Mouse (Mus musculus) stomach, adult 2 months (tissue): ENCODE data around the gene Cpa2. TPM values are rescaled to one million over a fixed set of nuclear protein-coding genes. Genes with fewer than 3 reads are reported as not detected.

Experiments
- polyA plus RNA-seq: library from polyadenylated mRNA; depleted of rRNA; stranded (reverse); fragments of >200 nt; gene quantifications from 2 replicates; pipeline ENCODE4 v1.2.3, GENCODE M21; 2012; rRNA removed

Cpa2 gene
- 0.06 TPM in 1 of 2 replicates, not detected in the other for polyA plus RNA-seq

DNA sequence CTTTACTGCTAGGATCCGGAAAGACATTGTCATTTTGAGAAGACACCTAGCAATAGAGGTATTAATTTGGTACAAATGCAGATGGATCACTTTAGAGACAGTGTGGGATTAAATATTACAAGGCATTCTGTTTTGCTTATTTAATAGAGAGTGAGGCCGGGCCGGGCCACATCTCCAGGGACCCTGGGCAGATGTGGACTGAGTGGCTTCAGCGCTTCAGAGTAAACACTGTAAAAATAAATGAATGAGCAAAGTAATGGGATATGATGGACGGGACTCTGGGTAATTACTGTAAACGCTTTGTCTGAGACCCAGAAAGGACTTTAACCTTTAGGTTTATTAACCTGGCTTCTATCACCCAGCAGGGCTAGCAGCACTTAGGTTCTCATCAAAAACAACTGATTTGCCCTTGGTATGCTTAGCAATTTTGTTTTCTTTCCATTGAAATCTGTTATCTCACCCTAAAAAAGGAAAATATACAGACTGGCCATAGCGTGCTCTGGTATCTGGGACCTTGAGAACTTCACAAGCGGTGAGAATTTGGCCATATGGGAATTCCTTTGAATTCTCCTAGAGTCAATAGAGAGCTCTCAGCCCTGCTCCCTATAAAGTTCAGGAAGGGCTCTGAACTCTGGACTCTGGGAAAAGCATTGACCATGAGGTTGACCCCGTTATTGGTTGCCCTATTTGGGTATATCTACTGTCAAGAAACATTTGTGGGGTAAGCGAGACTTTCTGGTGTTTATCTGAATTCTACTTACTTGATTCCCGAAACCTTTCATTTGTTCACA lies at the start of gene Cpa2:
TSS of gene Cpa2 (plus strand) at position 574 of the 791 bp plus-strand sequence.

DNA sequence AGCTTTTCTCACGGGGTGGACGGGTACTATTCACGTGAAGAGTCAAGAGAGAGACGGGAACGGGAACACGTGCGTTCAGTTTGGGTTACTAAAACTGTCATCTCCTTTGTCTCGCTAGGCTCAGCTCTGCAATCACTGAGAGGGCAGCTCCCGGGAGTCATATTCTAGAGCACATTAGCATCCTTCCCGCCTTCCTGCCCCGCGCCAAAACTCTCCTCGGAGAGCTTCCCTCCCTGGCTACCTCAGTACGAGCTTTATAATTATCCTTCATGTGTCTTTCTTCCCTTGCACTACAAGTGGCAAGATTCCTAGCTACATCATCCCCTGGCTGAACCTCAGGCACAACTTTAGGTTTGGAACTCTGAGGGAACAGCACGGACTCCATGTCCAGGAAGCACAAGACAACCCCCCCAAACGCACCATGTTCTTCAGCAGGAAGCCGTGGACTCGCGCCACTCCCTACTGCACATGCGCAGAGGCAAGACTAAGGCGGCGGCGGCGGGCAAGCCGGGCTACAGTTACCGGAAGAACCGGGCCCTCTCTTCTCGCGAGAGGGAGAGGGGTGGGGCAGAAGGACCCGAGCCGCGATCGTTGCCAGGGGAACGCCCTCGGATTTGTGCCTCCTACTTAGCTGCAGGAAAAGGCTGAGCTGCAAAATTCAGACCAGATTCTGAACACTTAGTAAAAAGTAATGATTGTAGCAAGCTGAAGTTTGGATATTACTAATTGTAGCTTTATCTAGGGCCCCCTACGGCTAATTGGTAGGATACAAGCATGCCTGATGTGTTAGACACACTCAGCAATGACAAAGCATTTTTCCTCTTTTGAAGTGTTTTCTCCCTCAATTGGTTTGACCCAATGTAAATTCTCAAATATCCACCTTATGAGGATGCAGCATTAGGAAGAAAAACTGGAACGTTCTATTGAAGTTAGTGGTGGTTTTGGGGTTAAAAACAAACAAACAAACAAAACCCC lies 31.8 kb upstream of the Cpa2 start, which contains the start of the genes Tmem209 and Ssmem1:
TSS of gene Tmem209 (minus strand) at position 519 of the 975 bp plus-strand sequence.
TSS of gene Ssmem1 (plus strand) at position 585 of the 975 bp plus-strand sequence.

DNA sequence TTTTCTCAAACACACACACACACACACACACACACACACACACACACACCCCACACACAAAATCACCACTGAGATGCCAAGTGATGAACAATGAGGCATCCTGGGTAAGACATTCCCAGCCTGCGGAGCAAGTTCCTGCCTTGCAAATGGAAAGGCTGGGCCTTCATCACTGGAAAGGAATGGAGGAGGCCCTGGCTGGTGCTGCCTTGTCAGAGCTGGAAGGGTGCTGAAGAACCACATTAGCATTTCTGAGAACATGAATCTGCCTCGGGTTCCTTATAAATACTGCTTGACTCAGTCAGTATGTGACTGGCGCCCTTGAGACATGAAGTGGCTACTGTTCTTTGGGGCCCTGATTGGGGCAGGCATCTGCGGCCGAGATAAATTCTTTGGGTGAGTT lies 26.7 kb downstream of the Cpa2 start, which contains the start of gene Cpa4:
TSS of gene Cpa4 (plus strand) at position 301 of the 400 bp plus-strand sequence.

DNA sequence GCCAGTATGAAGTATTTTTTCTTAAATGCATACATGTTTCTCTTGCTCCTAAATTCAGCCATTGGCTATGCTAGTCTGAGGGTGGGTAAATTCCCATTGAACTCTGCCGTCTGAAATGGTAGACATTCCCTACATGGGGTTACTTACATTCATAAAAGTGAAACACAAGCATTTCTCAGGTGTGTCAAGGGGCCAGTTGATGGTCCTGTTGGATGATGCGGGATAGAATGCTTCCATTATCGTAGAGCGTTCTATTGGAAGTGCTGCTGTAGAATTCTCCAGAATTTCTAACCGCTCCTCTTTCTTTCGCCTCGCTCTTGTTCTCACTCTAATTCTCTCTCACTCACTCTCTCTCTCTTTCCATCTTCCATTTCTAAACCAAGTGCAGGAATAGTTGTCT lies 69.3 kb downstream of the Cpa2 start, which contains the start of gene Cpa5:
TSS of gene Cpa5 (plus strand) at position 301 of the 400 bp plus-strand sequence.

Other genes with a start within 250 kb of the Cpa2 start
- gene Ube2h, start 237.0 kb upstream of the Cpa2 start, polyA plus RNA-seq, result 43.5 and 68.8 TPM in 2 replicates
- 6.2 and 6.5 TPM in 2 replicates for gene Zc3hc1, start 150.6 kb upstream of the Cpa2 start, polyA plus RNA-seq
- 5.4 and 5.6 TPM in 2 replicates for gene Klhdc10, start 139.7 kb upstream of the Cpa2 start, polyA plus RNA-seq
- 7.3 and 13.7 TPM in 2 replicates for gene Tmem209, start 31.8 kb upstream of the Cpa2 start, polyA plus RNA-seq
- not detected in 2 replicates for gene Ssmem1, start 31.7 kb upstream of the Cpa2 start, polyA plus RNA-seq
- gene Cpa4, start 26.8 kb downstream of the Cpa2 start, polyA plus RNA-seq, result 4.9 and 6.6 TPM in 2 replicates
- gene Cpa5, start 69.4 kb downstream of the Cpa2 start, polyA plus RNA-seq, result 0.24 TPM in 1 of 2 replicates, not detected in the other
- gene Cpa1, start 97.6 kb downstream of the Cpa2 start, polyA plus RNA-seq, result 0.22 and 0.45 TPM in 2 replicates
- 0.62 and 0.71 TPM in 2 replicates for gene Cep41, start 152.2 kb downstream of the Cpa2 start, polyA plus RNA-seq
- 7.2 and 20.9 TPM in 2 replicates for gene Mest, start 182.0 kb downstream of the Cpa2 start, polyA plus RNA-seq